Mouse (Mus musculus) adrenal gland, adult 2 months (tissue): ENCODE results near the gene Lmo7. TPM values are rescaled to one million over a fixed set of nuclear protein-coding genes. Genes with fewer than 3 reads are reported as not detected.

Experiments used
- DNase-seq: peaks from one replicate; pipeline ENCODE4 v3.0.0; 2021
- polyA plus RNA-seq: library from polyadenylated mRNA; depleted of rRNA; stranded (reverse); fragments of >200 nt; gene quantifications from 2 replicates; pipeline ENCODE4 v1.2.3, GENCODE M21; 2012; rRNA removed
- total RNA-seq, 2 experiments: library from RNA; stranded (reverse); gene quantifications; 2 replicates each; pipeline ENCODE4 v1.2.3; 2021

Lmo7 gene
- total and polyA plus RNA-seq, 3 experiments: 12.9 to 29.8 (median 17.5) TPM

- DNase-seq: peak; percentile 38
Observed at GRCm38 (mm10) chr14:101949114-101949513, 219.4 kb downstream of the Lmo7 start.

GRCm38 (mm10) chr14:101951107-101951506 is 221.3 kb downstream of the Lmo7 start:
- no peak for DNase-seq

DNA sequence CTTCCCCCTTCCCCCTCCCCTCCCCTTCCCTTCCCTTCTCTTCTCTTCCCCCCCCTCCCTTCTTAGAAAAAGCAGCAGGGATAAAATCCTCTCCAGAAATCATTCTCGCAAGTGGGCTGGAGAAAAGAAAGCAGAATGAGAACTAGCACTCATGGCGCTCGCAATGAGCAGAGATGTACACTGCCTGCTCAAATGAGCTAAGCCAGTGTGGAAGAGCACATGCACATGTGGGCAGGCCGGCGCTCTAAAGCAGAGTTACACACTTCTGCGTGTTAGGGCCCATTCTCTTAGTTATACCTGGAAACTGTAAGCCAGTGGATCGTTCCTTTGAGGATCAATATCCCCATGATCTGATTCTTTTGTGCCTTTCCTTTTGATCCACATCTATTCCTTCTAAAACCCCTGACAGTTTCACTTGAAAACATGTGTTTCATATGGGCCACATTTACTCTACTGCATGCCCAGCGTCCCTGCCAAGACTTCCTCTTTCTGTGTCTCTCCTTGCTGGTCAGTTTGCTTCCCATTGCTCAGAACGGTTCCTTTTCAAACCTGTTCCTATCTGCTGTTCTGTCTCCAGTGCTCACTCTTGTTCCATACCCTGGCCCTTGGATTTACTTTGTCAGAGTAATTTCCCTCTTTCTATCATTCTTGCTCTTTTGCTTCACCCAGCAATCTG is 224.2 kb downstream of the Lmo7 start:
- DNase-seq: no peak

DNA sequence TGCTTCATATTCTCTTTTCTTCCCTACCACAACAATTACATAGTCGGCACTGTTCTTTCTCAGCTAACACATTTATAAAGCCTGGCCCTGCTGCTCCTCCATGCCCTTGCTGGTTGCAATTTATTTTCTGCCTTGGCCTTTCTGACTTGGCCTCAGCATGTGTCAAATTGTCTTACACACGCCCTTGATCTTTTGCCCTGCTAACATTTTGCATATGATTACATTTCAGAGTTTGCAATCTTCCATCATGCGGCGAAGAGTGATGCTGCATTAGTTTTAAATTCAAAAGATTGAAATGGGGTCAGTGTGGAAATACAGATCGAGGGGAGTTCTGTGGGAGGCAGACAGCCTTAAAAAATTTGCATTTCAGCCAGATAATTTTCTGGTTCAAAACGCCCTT is 234.6 kb downstream of the Lmo7 start:
- peak; percentile 51 for DNase-seq

- peak; percentile 77 for DNase-seq
Observed at GRCm38 (mm10) chr14:101964956-101965355, 235.2 kb downstream of the Lmo7 start.

DNA sequence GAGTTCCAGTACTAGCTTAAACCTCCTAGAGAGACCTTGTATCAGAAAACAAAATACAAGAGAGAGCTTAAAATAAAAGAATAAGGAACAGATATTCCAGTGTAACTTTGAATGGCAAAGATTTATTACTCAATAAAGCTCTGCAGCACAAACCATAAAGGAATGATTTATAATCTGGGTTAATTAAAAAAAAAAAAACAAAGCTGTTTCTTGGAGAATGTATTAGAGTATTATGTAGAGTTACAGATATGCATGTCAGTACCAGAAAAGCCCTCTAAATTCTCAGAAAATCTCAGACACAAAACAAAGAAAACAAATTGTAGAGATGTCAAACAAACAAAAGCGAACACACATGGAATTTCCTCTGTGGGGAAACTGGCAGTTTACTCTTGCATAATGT is 243.0 kb downstream of the Lmo7 start:
- no peak for DNase-seq

- DNase-seq: no peak
Observed at GRCm38 (mm10) chr14:101973171-101973570, 243.4 kb downstream of the Lmo7 start.

- peak; percentile 6 for DNase-seq
Observed at GRCm38 (mm10) chr14:101976021-101976685, 246.4 kb downstream of the Lmo7 start.

Other genes starting within 250 kb of the Lmo7 start
- 10 to 100 TPM; 53.6 to 65.4 TPM for gene Tbc1d4, start 120.8 kb upstream of the Lmo7 start, total RNA-seq
- gene Tbc1d4, start 120.8 kb upstream of the Lmo7 start, polyA plus RNA-seq: 20.4 and 24.3 TPM in 2 replicates
- 10 to 100 TPM; 99.7 to 99.8 TPM for gene Commd6, start 89.3 kb upstream of the Lmo7 start, total RNA-seq
- gene Commd6, start 89.3 kb upstream of the Lmo7 start, polyA plus RNA-seq: 19.7 and 36.4 TPM in 2 replicates
- 10 to 100 TPM; 44.5 to 44.6 TPM for gene Uchl3, start 76.0 kb upstream of the Lmo7 start, total RNA-seq
- gene Uchl3, start 76.0 kb upstream of the Lmo7 start, polyA plus RNA-seq: 2.3 and 4.7 TPM in 2 replicates
- gene Gm9922, start 143 bp upstream of the Lmo7 start, total RNA-seq: 1 to 10 TPM in 1 of 2 experiments, under 1 TPM in 1; 0.78 to 4.8 TPM
- 11.9 and 24.4 TPM in 2 replicates for gene Gm9922, start 143 bp upstream of the Lmo7 start, polyA plus RNA-seq